Mouse (Mus musculus) A20 (cell line): ENCODE measurements around the gene Rtl1.

Source experiments
- DNase-seq: peaks from one replicate; pipeline ENCODE4 v3.0.0-alpha.2; 2011; ENCODE audit warnings: low read depth, low spot score

Gene Rtl1

DNA sequence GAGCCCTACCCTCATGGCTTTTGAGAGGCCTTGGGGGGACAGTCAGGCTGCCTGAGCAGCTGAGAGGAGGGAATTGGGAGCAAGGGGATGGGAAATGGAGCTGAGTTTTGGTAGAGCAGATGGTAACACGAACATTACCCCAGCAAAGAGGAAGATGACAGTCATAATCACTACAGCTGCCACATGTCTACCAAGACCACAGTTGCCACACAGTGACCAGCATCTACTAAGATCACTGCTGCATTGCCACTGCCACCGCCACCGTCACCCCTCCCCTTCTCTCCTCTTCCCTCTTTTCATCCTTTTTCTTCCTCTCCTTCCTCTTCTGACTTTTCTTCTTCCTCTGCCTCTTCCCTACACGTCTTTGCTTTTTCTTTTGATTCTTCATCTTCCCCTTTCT is 27.9 kb downstream of the Rtl1 start:
- no peak for DNase-seq

GRCm38 (mm10) chr12:109560111-109560695 is 39.9 kb downstream of the Rtl1 start:
- no peak for DNase-seq

GRCm38 (mm10) chr12:109558891-109559487 is 41.1 kb downstream of the Rtl1 start:
- no peak for DNase-seq

- DNase-seq: no peak
Observed at GRCm38 (mm10) chr12:109558226-109558824, 41.8 kb downstream of the Rtl1 start.

DNA sequence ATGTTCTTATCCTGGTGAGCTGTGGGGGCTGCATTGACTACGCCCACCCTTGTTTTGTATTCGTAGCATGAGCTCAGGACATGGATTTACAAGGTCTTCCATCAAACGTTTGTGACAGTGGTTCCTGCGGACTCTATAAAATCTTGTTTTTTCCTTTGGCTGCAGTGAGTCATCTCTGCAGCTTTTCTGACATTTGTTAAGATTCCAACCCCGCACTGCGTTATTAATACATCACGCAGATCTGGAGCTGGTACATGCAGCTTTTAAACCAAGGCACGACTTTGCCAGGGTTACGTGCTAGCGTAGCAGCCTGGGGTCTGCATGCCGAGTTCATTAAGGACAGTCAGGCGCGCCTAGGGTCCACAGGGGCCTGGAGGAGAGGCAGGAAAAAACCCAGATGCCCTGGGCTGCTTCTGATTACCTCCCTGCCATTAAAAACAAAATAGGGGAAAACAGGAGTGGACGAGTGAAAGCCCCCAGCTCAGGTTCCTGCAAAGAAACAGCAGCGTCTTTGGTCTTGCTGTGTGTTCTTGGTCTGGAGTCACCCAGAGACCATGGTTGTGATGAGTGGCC is 44.2 kb downstream of the Rtl1 start:
- no peak for DNase-seq

GRCm38 (mm10) chr12:109553568-109553967 is 46.6 kb downstream of the Rtl1 start:
- DNase-seq: no peak

GRCm38 (mm10) chr12:109552754-109553525 is 47.2 kb downstream of the Rtl1 start:
- DNase-seq: no peak

DNA sequence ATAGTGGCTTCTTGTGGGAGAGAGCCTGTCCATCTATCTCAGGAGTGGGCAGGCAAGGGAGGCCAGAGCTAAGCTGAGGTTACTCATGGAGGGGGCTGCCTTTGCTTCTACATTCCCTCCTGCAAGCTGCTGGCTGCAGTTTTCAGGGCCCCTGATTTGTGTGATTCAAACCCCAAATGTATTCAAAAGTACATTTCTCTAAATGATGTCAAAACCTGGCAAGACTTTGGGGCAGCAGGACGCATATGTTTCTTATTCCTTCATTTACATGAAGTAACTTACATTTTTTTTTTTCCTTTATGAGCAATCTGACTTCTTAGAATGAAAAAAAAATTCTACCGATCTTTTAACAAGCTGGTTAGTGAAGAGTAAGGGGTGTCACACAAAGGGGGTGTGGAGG is 48.4 kb downstream of the Rtl1 start:
- DNase-seq: no peak

- DNase-seq: no peak
Observed at GRCm38 (mm10) chr12:109547085-109547484, 53.0 kb downstream of the Rtl1 start.

DNA sequence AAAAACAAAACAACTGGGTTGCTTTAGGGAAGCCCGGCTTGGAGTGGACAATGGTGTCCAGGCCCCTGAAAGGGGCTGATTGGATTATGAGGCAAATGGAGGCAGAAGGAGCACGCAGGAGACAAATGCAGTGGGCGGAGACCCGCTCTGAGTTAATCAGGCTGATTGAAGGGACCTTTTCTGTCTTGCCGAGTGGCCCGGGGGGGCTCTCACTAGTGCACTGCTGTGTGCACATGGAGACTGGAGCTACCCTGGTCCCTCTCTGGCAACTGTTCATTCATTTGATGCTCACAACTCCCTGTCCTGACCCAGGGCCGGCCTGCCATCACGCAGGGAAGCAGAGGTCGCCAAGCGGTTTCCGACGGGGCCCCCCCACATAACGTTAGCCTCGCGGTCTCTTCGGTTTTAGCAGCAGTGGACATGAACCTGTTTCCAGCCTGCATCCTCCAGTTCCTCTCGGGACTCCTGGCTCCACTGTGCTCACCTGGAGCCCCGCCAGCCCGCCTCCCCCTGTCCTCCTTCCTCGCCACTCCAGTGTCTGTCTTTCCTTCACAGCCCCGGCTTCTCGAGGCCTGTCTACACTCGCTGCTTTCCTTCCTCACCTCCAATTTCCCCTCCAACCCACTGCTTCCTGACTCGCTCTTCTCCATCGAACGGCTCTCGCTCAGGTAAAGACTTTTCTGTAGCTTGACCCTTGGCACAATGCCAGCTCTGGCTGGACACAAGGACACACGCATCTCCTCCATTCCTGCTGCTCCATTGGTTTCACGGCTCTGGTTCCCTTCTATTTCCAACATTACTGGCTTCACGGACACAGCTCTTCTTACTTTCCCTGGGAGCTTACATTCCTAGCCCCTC is 54.0 kb downstream of the Rtl1 start:
- DNase-seq: no peak

DNA sequence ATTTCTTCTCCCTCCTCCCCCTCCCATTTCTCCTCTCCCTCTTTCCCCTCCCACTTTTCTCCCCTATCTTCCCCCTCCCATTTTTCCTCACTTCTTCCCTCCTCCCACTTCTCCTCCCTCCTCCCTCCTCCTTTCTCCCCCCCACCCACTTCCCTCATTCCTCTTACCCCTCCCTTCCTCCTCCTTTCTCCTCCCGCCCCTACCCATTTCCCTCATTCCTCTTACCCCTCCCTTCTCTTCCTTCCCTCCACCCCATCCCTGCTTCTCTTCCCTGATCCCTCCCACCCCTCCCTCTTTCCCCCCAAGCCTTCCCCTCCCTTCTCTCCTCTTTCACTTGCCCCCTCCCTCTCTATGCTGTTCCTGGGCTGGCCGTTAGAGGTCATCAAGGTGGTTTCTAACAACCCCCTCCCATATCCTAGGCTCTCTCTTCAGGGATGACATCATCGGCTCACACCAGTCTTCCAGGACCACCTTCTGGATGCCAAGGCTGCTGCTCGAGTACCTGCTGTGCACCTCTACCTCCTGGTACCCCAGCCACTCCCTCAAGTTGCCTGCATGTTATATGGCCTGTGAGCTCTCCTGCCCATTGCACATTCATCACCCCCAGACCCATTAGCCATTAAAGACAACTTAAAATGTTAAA is 56.7 kb downstream of the Rtl1 start:
- no peak for DNase-seq

DNA sequence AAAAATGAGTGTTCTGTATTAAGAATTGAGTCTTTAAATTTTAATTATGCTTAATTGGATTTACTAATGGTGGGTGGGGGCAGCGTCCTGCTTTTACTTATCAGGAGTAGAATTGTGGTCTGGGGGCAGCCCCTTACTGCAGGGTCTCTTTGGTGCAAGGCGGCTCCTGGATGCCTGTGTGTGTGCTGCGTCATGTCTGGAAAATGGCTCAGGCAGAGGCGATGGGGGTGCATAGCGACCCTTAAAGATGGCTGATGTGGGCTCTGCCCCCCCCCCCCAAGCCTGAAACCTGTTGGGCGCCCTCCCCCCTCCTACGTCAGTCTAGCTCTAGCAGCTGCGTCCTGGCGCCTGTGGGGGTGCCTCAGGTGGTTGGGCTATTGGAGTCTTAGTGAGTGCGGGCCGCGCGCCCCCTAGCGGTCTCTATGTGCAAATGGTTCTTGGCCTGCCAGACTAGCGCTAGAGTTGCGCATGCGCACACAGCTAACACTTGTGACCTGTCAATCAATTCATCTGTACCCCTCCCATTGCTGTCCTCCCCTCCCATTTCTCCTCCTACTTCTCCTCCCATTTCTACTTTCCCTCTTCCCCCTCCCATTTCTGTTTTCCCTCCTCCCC is 57.4 kb downstream of the Rtl1 start:
- DNase-seq: no peak

- DNase-seq: no peak
Observed at GRCm38 (mm10) chr12:109542011-109542410, 58.1 kb downstream of the Rtl1 start.

- DNase-seq: no peak
Observed at GRCm38 (mm10) chr12:109541540-109541899, 58.6 kb downstream of the Rtl1 start.

DNA sequence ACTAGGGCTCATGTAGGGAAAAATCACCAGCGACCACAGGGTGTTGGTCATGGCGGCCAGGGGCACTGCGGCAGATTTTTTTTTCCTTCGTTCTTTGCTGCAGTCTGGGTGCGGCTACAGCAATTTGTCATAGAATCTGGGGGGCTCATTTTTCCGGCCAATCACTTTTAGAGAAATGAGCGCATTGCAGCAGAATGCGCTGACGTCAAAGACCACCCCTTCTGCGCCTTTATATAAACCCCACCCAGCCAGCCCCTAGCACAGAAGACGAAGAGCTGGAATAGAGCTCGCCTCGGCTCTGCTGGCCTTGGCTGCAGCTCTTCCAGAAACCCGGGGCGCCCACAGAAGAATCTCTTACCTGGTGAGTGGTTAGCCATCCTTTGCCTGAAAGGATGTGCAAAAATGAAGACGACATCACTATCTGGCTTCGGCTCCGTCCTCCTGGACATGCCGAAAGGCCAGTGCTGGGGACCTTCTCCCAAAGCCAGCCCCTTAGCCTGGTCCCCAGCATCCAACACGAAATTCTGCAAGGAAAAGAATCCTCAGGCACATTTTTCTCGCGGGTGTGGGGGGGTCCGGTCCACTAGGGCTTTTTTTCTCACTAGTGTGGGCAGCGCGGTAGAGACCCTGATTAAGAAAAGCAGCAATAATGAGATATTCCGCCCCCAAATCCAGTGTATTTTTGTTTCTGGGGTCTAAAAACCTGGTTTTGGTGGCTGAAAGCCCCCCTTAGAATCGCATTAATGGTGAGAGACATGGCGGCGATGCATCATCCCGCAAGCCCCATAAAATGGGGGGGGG is 59.2 kb downstream of the Rtl1 start:
- no peak for DNase-seq

DNA sequence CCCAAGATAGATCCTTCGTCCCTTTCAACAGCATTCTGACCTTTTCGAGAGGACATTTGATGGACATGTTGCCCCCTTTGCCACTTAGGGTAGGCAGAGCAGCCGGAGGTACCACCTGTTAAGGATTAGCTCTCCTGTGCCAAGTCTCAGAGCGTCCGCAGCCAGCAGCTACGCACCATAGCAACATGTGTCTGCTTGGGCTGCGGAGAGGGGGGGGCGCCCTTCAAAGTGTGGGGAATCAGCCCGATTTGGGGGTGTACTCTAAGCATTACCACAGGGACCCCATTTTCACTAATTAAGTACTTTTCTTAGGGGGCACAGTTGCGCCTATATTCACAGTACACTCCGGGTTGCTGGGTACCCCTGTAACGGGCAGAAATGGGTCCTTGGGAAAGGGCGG is 60.2 kb downstream of the Rtl1 start:
- DNase-seq: no peak
